Mouse (Mus musculus): Measurements from ENCODE around the gene Trim34b.

GRCm38 (mm10) chr7:104353600-104353967 is 24.3 kb downstream of the Trim34b start:
- no peak for TF ChIP-seq CTCF (conservative IDR thresholded peaks at IDR 0.05; ENCODE audit: low read length)
- no peak for TF ChIP-seq NANOG (IDR thresholded peaks at IDR 0.05; ENCODE audit: borderline replicate concordance, low read length)
- TF ChIP-seq POU5F1 (IDR thresholded peaks at IDR 0.05; ENCODE audit: borderline replicate concordance, low read length), result no peak

Data from E14TG2a.4 (cell line).